Mouse (Mus musculus) intestine, postnatal 0 days (tissue): ENCODE measurements around the gene Kyat1. TPM values are rescaled to one million over a fixed set of nuclear protein-coding genes. Genes with fewer than 3 reads are reported as not detected.
A peak's percentile ranks its signal among the peaks of the same experiment; 100 is the strongest.

Source experiments
- ATAC-seq: fragments of 200-750 bp; cut with Nextera tagmentation; 2 replicates; pipeline ENCODE4 v1.8.0; 2017; ENCODE audit warnings: mild to moderate bottlenecking, moderate TSS enrichment, moderate library complexity
- H3K27ac ChIP-seq: fragments of 300-500 bp; sonication (generic); 2 replicates; pipeline ENCODE4 v1.5.1; 2014; ENCODE audit warnings: mild to moderate bottlenecking, low read depth, low read length, moderate library complexity
- H3K27me3 ChIP-seq: fragments of 300-500 bp; sonication (generic); replicated peaks from 2 replicates; pipeline ENCODE4 v1.6.1; 2014; ENCODE audit warnings: low read length, mixed read lengths; ENCODE audit not compliant: control insufficient read depth, insufficient read depth
- H3K36me3 ChIP-seq: fragments of 300-500 bp; sonication (generic); 2 replicates; pipeline ENCODE4 v1.6.1; 2014; ENCODE audit warnings: mild to moderate bottlenecking, moderate library complexity; ENCODE audit not compliant: control insufficient read depth, insufficient read depth
- H3K4me1 ChIP-seq: fragments of 300-500 bp; sonication (generic); replicated peaks from 2 replicates; pipeline ENCODE4 v1.6.1; 2014; ENCODE audit warnings: antibody characterized with exemption, low read length, mixed read lengths; ENCODE audit not compliant: control insufficient read depth, insufficient read depth
- H3K4me2 ChIP-seq: fragments of 300-500 bp; sonication (generic); replicated peaks from 2 replicates; pipeline ENCODE4 v1.6.1; 2014; ENCODE audit warnings: low read depth, mild to moderate bottlenecking, moderate library complexity
- H3K4me3 ChIP-seq: fragments of 300-500 bp; sonication (generic); 2 replicates; pipeline ENCODE4 v1.5.1; 2014; ENCODE audit warnings: low read depth, low read length
- H3K9ac ChIP-seq: fragments of 300-500 bp; sonication (generic); 2 replicates; pipeline ENCODE4 v1.6.1; 2014; ENCODE audit warnings: mild to moderate bottlenecking, low read depth, low read length
- H3K9me3 ChIP-seq: fragments of 300-500 bp; sonication (generic); 2 replicates; pipeline ENCODE4 v1.6.1; 2016; ENCODE audit warnings: mixed run types; ENCODE audit not compliant: control insufficient read depth
- CTCF ChIP-seq: sonication (generic); IDR thresholded peaks from 2 replicates; pipeline ENCODE4 v1.5.1; 2016; ENCODE audit warnings: low read depth, mild to moderate bottlenecking, control low read depth, antibody characterized with exemption, moderate library complexity
- WGBS: fragments of 180-500 bp; shearing (Covaris S2); extraction: QIAGEN DNeasy Blood & Tissue Kit; methylation state at CpG from one replicate; pipeline ENCODE4 v1.1.7; 2014; 5-methylcytosine and 5-hydroxymethylcytosine counted together
- polyA plus RNA-seq: library from polyadenylated mRNA; unstranded; fragments of >200 nt; fragmentation: Nextera tagmentation; extraction: Ambion mirVana; gene quantifications from 2 replicates; pipeline ENCODE4 v1.2.1, GENCODE M21; 2015

The Kyat1 gene
- polyA plus RNA-seq, 1 experiment from 2014 or later: 17.3 TPM

GRCm38 (mm10) chr2:30199984-30200383, 5.7 kb downstream of the Kyat1 start:
- peak overlapping the region; percentile 88 for H3K27ac ChIP-seq
- 30% methylated on average over 1 of the region's 1 CpGs for WGBS
- ATAC-seq: peak; percentile 85

GRCm38 (mm10) chr2:30198021-30198420, 7.6 kb downstream of the Kyat1 start:
- TF ChIP-seq CTCF: no peak
- 49% methylated on average over 4 of the region's 4 CpGs for WGBS
- Histone ChIP-seq H3K4me3 (no peak overlapping the region), H3K9me3 (no peaks in the 10 kb centered on the region), H3K27me3 (no peaks in the 10 kb centered on the region), H3K4me1 (peaks cover 8% of the 10 kb centered on the region; the same call in 1 of the 2 replicates), H3K27ac (peak overlapping the region; percentile 24; the same call in 1 of the 2 replicates), H3K9ac (no peak overlapping the region), H3K4me2 (no peak overlapping the region), H3K36me3 (no peaks in the 10 kb centered on the region)
- 0 out of 2 replicates have a peak, but pooled peaks have one; percentile 32 for ATAC-seq

More at GRCm38 (mm10) chr2:30199984-30200383, 5.7 kb downstream of the Kyat1 start:
- TF ChIP-seq CTCF: no peak
- H3K4me1 ChIP-seq: peaks cover 8% of the 10 kb centered on the region; the same call in 1 of the 2 replicates
- H3K36me3 ChIP-seq: no peaks in the 10 kb centered on the region
- 0 out of 2 replicates have a peak overlapping the region, but pooled peaks have one; percentile 28 for H3K4me2 ChIP-seq
- no peak overlapping the region for H3K4me3 ChIP-seq
- H3K9ac ChIP-seq: no peak overlapping the region
- no peaks in the 10 kb centered on the region for H3K27me3 ChIP-seq
- no peaks in the 10 kb centered on the region for H3K9me3 ChIP-seq

DNA sequence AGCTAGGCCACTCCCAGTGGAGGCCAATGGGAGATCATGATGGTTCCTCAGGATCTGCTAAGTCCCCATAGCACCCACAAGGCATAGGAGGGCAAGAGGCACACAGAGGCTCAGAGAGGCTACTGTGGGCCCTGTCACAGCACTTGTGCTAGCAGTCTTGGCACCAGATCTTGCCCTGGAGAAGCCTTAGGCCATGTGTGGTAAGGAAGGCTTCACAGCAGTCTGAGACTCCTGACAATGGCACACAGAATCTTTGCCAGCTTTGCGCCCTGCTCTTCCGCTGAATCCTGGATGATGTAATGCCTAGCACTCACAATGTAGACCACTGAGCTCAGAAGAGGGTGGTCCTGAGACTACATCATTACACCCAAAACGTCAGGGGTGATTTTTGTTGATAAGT, 11.0 kb downstream of the Kyat1 start:
- no peak for TF ChIP-seq CTCF
- WGBS: 82% methylated on average over 3 of the region's 3 CpGs
- no peaks in the 10 kb centered on the region for H3K9me3 ChIP-seq
- H3K36me3 ChIP-seq: no peaks in the 10 kb centered on the region; the same call in 1 of the 2 replicates
- H3K27me3 ChIP-seq: no peaks in the 10 kb centered on the region
- peaks cover 6% of the 10 kb centered on the region; the same call in 1 of the 2 replicates for H3K4me1 ChIP-seq
- no peak overlapping the region for H3K9ac ChIP-seq
- H3K4me3 ChIP-seq: no peak overlapping the region
- no peak overlapping the region for H3K4me2 ChIP-seq
- ATAC-seq: no peak
- H3K27ac ChIP-seq: no peak overlapping the region

GRCm38 (mm10) chr2:30191790-30192580, 13.7 kb downstream of the Kyat1 start:
- Histone ChIP-seq H3K4me2 (no peak overlapping the region), H3K4me3 (no peak overlapping the region), H3K36me3 (peaks cover 7% of the 10 kb centered on the region; the same call in 1 of the 2 replicates), H3K27me3 (no peaks in the 10 kb centered on the region), H3K9me3 (no peaks in the 10 kb centered on the region), H3K27ac (peak overlapping the region; percentile 76), H3K4me1 (no peaks in the 10 kb centered on the region), H3K9ac (no peak overlapping the region)
- peak; percentile 40 for ATAC-seq
- 55% methylated on average over 12 of the region's 12 CpGs for WGBS
- no peak for TF ChIP-seq CTCF

GRCm38 (mm10) chr2:30185681-30186080, 20.0 kb downstream of the Kyat1 start:
- no peak for ATAC-seq
- Histone ChIP-seq H3K9me3 (no peaks in the 10 kb centered on the region), H3K4me2 (no peak overlapping the region), H3K27ac (no peak overlapping the region; the same call in 1 of the 2 replicates), H3K4me3 (no peak overlapping the region), H3K27me3 (no peaks in the 10 kb centered on the region), H3K9ac (no peak overlapping the region), H3K4me1 (no peaks in the 10 kb centered on the region), H3K36me3 (peaks cover 18% of the 10 kb centered on the region; the same call in 1 of the 2 replicates)
- TF ChIP-seq CTCF: no peak
- 71% methylated on average over 3 of the region's 3 CpGs for WGBS

GRCm38 (mm10) chr2:30185276-30185675, 20.4 kb downstream of the Kyat1 start:
- ATAC-seq: 0 out of 2 replicates have a peak, but pooled peaks have one; percentile 37
- no peaks in the 10 kb centered on the region for H3K9me3 ChIP-seq
- WGBS: 71% methylated on average over 6 of the region's 6 CpGs

More at GRCm38 (mm10) chr2:30185276-30185675, 20.4 kb downstream of the Kyat1 start:
- no peak overlapping the region for H3K4me3 ChIP-seq
- H3K9ac ChIP-seq: no peak overlapping the region
- no peak overlapping the region for H3K27ac ChIP-seq
- TF ChIP-seq CTCF: no peak
- no peaks in the 10 kb centered on the region for H3K27me3 ChIP-seq
- H3K4me2 ChIP-seq: no peak overlapping the region
- peaks cover 18% of the 10 kb centered on the region; the same call in 1 of the 2 replicates for H3K36me3 ChIP-seq
- H3K4me1 ChIP-seq: no peaks in the 10 kb centered on the region
